Mouse (Mus musculus): ENCODE measurements around the gene Ccdc107.

GRCm38 (mm10) chr4:43528487-43528886, 35.8 kb downstream of the Ccdc107 start:
- TF ChIP-seq POLR2A (IDR thresholded peaks at IDR 0.05; ENCODE audit: low read depth, low read length) (no peak), MYC (IDR thresholded peaks at IDR 0.05; ENCODE audit: low read depth, low read length) (no peak), CTCF (conservative IDR thresholded peaks at IDR 0.05 in 1 of 2, IDR thresholded peaks at IDR 0.05 in 1 of 2; ENCODE audit: low read depth in 2 of 2, low read length in 2 of 2) (no peak; a peak in 1 of 4 replicates), KAT2A (IDR thresholded peaks at IDR 0.05; ENCODE audit: insufficient replicate concordance, low read length) (no peak), EP300 (IDR thresholded peaks at IDR 0.05; ENCODE audit: low read length) (no peak), CHD2 (IDR thresholded peaks at IDR 0.05; ENCODE audit: low read length) (no peak), JUN (IDR thresholded peaks at IDR 0.05; ENCODE audit: insufficient read depth, low read depth, low read length) (no peak), ZNF384 (IDR thresholded peaks at IDR 0.05; ENCODE audit: low read depth, low read length) (no peak), ETS1 (conservative IDR thresholded peaks at IDR 0.05; ENCODE audit: low read depth, low read length) (no peak), USF1 (IDR thresholded peaks at IDR 0.05; ENCODE audit: low read depth, low read length) (no peak), HCFC1 (IDR thresholded peaks at IDR 0.05; ENCODE audit: low read depth, low read length) (no peak), JUND (conservative IDR thresholded peaks at IDR 0.05; ENCODE audit: low read depth, low read length) (no peak), POLR2AphosphoS2 (IDR thresholded peaks at IDR 0.05; ENCODE audit: low read depth, low read length) (no peak)
